Mouse (Mus musculus) cerebellum, adult 9-10 months (tissue): ENCODE results near the gene Gm8871.
"Not testable (repeated sequence)": the region's sequence is repeated elsewhere in the genome, so short reads cannot be mapped to it uniquely, and the experiment has no call there.

ENCODE experiments used
- DNase-seq: peaks from one replicate; pipeline ENCODE4 v3.0.0; 2022

The Gm8871 gene

GRCm38 (mm10) chr5:10947505-10947904 lies at the start of gene Gm8871, which contains the start of gene Gm8857:
Gm8871 (plus strand) TSS chr5:10947805.
Gm8857 (plus strand) TSS chr5:10947807.
- DNase-seq = not testable (repeated sequence)

GRCm38 (mm10) chr5:10953512-10953911 lies 5.9 kb downstream of the Gm8871 start:
- DNase-seq = not testable (repeated sequence)

DNA sequence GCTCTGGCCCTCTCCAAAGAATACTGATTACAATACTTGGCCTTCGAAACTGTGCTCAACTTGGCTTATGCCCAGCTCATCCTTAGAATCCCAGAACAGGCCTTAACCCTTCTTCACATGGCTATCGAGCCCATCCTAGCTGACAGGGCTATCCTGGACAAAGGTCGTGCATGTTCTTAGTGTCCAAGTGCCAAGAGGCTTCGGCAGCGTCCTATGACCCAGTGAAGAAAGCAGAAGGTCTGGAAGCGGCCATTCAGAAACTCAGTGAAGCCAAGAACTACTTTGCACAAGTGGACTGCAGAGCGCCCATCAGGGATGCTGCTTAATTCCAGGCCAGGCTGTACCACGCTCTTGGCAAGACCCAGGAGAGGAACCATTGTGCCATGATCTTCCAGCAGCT lies 10.5 kb downstream of the Gm8871 start:
- DNase-seq = not testable (repeated sequence)
